Mouse (Mus musculus) testis, adult 2 months (tissue): ENCODE data around the gene Mucl3.

Experiments
- CTCF ChIP-seq: fragments of 200-500 bp; IDR thresholded peaks from 2 replicates; pipeline ENCODE4 v1.5.1; 2012; ENCODE audit warnings: low read depth, mild to moderate bottlenecking, inconsistent platforms, low read length, moderate library complexity; ENCODE audit not compliant: control insufficient read depth, insufficient read depth, insufficient replicate concordance
- POLR2A ChIP-seq: fragments of 200-500 bp; IDR thresholded peaks from 2 replicates; pipeline ENCODE4 v1.6.1; 2012; ENCODE audit warnings: low read depth, mild to moderate bottlenecking, inconsistent platforms, low read length, moderate library complexity; ENCODE audit not compliant: control insufficient read depth

GRCm38 (mm10) chr17:35601736-35602354 lies 41.6 kb downstream of the Mucl3 start:
- TF ChIP-seq CTCF: no peak
- no peak for TF ChIP-seq POLR2A
